Mouse (Mus musculus) left cerebral cortex, adult 18-20 months (tissue): Measurements from ENCODE around the gene Cldn19. TPM values are rescaled to one million over a fixed set of nuclear protein-coding genes. Genes with fewer than 3 reads are reported as not detected.

Source experiments
- DNase-seq, 2 experiments: peaks; one replicate each; pipeline ENCODE4 v3.0.0; 2021 to 2022; ENCODE audit warnings: low spot score in 2 of 2, mixed read lengths in 1 of 2
- long read RNA-seq, 2 experiments: library from polyadenylated mRNA; stranded (forward); transcript quantifications; one replicate each; pipeline ENCODE4 v2.0.0; 2021
- total RNA-seq, 2 experiments: library from RNA; stranded (reverse); gene quantifications; 2 replicates each; pipeline ENCODE4 v1.2.3; 2021

The Cldn19 gene
- total RNA-seq, result under 1 TPM in 1 of 2 experiments, not detected in 1; 0.44 TPM
- long read RNA-seq, experiment 1, result 0 reads
- long read RNA-seq, experiment 2, result 0 reads

DNA sequence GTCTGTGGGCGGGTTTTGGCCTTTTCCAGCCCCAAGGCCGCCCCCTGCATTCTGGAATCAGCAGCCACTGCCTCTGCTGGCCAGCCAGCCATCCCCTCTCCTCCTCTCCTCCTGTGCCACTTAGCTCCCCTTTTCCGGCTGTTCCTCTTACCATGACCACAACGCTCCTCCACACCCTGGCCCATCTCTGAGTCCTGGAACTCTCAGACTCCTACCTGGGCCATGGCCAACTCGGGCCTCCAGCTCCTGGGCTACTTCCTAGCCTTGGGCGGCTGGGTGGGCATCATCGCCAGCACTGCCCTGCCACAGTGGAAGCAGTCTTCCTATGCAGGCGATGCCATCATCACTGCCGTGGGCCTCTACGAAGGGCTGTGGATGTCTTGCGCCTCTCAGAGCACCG lies at the start of gene Cldn19:
Gene Cldn19 (plus strand): TSS at position 64 of the 400 bp plus-strand sequence.
- DNase-seq, result no peak

DNA sequence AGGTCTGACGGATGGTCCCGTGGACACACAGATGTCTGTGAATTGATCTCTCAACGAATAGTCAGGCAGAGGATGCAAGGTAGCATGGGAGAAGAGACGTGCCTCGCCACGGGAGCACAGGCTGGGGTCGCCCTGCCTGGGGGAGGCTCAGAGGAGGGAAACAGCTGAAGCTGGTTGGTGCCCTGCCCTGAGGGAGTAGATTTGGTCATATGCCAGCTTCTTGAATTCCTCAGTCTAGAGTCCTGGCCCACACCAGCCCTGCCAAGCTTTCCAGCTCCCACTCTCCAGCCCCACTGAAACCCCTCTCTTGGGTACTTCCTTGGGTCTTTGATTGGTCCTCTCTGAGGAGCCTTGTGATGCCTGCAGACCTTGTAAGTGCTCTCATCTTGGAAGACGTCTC lies 38.5 kb upstream of the Cldn19 start:
- no peak for DNase-seq

DNA sequence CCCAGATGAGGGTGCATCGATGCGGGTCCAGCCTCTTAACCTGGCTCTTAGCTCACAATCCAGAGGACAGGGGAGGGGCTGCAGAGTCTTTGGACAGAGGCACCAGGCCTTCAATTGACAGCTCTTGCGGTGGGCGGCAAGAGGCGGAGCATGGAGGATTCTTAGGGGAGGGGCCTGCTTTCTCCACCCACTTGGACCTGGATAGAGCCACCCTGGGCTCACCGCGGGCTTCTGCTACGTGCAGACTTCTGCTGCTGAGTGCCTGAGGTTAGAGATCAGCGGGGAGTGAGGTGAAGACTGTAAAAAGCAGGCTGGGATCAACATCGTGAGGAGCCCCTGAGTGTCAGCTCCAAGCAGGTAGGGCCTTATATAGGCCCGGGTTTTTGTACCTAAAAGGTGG lies 37.0 kb upstream of the Cldn19 start, which contains the start of gene Tmem269:
Gene Tmem269 (minus strand): TSS at position 49 of the 400 bp plus-strand sequence.
- no peak for DNase-seq

DNA sequence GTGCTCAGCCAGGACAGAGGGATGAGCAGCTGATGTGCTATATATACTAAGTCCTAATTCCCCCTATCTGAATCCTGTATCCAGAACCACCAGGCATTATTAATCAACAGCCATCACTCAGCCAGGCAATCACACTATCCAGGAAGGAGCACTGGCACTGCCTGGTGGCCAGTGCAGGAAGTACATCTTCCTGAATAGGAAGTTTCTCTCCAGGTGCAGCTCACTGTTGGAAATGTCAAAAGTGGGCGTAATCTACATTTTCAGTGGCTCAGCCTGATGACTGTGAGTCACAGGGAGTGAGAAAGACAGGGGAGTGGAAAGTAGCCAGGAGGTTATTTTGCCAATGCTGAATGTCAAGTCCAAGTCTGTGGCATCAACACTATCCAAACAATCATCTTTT lies 31.5 kb upstream of the Cldn19 start:
- DNase-seq, result peak; percentile 23 to 28

DNA sequence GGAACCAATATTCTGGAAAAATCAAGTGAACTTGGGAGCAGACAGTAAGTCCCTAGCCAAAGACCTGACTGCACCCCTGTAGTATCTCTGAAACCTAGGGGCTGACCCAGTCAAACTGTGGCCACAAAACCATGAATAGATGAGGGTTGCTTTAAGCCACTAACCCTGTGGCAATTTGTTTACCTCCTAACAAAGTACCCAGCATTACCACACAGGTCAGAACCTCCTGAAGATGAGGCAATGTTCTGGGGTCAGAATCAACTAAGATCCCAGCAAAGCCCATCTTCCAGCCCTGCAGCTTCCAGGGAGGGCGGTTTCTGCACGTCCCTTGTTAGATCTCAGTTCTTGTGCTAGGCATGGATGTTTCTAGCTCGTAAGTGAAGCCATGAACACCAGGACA lies 30.7 kb upstream of the Cldn19 start:
- DNase-seq, result no peak

DNA sequence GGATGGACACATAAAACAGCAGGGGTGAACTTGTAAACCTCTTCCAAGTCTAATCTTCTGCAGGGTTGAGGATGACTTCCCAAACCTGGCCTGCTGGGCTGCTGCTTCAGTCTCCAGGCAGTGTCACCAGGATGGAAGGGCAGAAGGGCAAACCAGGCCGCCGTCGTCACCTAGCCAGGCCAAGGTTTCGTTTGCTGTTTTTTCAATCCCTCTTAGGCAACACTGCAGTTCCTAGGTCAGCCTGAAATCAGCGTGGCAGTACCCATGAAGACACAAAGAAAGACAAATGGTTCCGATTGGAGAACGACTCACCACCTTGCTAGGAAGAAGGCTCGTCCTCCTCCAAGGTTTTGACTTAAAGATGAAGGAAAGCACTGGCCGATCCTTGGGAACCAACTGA lies 29.5 kb upstream of the Cldn19 start:
- DNase-seq, result no peak

DNA sequence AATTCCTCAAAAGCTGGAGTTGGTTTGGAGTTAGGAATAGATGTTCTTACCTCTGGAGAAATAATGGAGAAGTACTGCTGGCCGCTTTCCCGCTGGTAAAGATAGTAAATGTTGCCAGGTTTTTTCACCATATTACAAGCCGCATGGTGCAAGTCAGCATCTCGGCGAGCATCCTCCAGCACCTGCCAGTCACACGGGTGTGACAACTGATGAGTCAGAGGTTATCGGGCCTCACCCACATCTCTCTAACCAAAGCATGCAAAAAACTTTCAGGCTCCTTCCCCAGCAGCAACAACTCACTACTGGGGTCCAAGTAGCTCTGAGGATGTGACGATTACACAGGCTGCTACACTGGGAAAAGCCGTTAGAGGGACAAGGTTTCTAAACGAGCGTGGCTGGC lies 28.5 kb upstream of the Cldn19 start:
- no peak for DNase-seq

DNA sequence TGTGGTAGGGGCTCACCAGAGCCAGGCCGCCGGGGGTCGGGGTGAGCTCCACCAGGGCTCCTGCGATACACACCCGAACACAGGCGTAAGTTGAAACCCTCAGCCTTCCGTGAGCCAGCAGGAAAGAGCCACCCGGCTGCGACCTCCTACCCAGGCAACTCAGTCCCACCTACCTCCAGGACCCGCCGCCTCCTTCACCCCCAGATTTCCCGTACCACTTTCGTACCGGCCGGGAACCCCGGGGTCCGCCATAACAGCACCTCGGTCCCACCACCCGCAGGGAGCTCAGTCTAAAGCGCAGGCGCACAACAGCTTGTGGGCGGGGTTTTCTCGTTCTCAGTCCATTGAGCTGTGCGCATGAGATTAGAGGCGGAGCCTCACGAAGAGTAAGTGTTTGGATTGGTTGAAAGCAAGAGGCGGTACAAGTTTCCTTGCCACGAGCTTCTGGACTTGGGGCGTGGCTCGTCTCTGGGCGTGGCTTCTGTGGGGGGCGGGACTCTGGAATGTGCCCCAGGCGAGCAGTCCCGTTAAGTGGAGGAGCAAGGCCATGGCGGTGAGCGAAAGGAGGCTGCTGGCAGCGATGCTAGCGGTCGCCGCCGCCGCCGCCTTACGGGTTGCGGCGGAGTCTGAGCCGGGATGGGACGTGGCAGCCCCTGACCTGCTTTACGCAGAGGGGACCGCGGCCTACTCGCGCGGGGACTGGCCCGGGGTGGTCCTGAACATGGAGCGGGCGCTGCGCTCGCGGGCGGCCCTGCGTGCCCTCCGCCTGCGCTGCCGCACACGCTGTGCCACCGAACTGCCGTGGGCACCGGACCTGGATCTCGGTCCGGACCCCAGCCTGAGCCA lies 22.6 kb upstream of the Cldn19 start, which contains the start of the genes AU022252 and P3h1:
Gene AU022252 (minus strand): TSS at position 303 of the 846 bp plus-strand sequence.
Gene P3h1 (plus strand): TSS at position 506 of the 846 bp plus-strand sequence.
- DNase-seq, result peak; percentile 98 to 99

DNA sequence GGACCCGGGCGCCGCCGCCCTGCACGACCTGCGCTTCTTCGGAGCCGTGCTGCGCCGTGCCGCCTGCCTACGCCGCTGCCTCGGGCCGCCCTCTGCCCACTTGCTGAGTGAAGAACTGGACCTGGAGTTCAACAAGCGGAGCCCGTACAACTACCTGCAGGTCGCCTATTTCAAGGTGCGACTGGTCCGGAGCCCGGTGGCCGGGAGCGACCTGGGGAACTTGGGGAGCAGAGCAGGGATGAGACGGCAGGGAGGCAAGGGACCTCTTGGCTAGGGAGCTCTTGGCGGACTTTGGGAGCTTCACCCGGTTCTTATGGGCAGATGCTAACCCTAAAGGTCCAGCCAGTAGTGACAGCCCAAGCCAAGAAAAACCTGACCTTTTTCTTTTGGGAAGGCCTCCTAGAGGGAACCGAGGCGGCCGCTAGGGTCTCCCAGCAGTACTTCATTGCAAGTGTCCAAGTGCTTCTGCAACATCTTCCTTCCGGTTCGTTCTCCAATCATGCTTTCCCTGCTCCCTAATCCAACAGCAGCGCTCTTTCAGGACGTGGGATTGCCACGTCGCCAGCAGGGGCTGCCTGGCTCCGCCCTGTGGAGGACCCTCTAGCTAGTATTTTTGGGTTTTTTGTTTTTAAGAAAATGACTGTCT lies 21.8 kb upstream of the Cldn19 start:
- peak; percentile 39 to 45 for DNase-seq

DNA sequence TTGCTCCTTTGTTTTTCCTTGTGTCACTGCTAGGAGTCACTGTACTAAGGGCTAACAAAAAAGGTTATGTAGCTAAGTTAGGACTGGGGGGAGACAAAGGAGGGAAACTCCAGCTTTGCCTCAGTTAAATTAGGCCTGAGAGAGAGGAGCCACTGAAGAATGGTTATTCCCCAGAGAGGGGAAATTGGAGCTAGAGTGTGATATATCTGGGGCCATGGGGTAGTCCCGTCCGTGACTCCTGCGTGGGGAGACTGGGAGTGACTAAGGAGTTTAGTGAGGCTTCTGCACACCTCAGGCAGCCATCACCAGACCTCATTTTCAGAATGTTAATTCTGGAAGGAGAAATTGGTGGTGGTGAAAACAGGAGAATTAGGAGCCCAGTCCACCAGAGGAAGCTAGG lies 20.9 kb upstream of the Cldn19 start:
- DNase-seq, result no peak

DNA sequence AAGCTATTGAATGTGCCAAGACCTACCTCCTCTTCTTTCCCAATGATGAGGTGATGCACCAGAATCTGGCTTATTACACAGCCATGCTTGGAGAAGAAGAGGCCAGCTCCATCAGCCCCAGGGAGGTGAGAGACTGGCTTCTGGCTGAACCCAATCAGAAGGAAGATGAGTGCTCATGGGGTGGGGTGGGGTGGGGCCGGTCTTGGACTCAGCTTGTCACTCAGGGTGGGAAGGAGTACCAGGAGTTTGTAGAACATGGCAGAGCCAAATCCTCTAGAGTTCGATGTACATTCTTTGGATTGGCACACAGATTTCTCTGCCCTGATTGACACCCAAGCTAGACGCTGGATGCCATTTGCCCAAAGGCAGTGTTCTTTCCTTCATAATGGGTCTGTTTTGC lies 16.6 kb upstream of the Cldn19 start:
- no peak for DNase-seq

DNA sequence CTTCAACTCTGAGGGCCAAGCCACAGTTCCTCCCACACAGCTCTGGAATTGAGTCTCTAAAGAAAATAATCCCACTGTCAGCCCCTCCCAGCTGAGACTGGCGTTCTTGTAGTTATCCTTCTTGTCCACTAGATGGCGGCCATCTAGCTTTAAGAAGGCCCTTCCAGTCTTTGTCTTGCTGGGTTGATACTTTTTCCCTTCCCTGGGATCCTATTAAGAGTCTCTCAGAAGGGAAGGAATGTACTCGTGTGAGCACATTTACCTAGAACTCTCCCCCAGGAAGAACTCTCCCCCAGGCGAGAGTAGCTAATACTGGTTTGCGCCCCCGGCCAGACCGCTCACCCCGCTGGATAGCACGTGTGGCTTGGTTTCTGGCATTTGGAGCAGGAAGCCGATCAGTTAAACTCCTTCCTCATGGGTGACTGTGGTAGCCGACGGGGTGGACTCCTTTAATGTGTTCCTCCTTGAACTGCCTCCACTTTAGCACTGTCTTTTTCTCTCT lies 16.0 kb upstream of the Cldn19 start:
- DNase-seq, result peak in 1 of 2 experiments; percentile 28

DNA sequence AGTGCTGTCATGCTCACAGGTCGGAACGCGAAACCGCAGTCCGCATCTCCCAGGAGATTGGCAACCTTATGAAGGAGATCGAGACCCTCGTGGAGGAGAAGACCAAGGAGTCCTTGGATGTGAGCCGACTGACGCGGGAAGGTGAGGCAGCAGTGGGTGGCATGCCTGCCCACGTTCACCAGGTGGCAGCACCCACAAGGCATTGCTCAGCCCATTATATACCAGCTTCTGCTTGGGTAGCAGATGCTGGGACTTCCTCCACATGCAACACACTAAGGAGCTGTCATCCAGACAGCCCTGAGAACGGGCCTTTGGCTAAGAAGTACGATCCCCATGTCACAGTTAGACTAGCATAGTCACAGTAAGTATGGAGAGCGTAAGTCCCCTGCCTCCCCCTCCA lies 13.6 kb upstream of the Cldn19 start:
- peak; percentile 46 to 59 for DNase-seq

DNA sequence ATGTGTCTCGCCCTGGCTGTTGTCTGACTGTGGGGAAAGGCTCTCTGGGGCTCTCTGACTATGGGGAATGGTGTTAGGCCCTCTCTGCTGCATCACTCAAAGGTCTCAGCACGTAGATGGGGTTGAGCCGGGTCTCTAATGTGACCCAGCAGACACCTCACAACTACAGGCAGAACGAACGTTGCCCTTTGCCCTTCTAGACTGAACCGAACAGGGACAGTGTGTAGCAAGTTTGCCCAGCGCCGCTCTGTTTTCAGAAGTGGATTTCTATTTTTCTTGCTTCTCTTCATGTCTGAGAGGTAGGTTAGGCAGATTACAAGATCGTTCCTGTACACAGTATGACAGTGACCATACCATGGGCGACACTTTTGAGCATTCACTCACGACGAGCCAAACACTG lies 12.6 kb upstream of the Cldn19 start:
- DNase-seq, result no peak

DNA sequence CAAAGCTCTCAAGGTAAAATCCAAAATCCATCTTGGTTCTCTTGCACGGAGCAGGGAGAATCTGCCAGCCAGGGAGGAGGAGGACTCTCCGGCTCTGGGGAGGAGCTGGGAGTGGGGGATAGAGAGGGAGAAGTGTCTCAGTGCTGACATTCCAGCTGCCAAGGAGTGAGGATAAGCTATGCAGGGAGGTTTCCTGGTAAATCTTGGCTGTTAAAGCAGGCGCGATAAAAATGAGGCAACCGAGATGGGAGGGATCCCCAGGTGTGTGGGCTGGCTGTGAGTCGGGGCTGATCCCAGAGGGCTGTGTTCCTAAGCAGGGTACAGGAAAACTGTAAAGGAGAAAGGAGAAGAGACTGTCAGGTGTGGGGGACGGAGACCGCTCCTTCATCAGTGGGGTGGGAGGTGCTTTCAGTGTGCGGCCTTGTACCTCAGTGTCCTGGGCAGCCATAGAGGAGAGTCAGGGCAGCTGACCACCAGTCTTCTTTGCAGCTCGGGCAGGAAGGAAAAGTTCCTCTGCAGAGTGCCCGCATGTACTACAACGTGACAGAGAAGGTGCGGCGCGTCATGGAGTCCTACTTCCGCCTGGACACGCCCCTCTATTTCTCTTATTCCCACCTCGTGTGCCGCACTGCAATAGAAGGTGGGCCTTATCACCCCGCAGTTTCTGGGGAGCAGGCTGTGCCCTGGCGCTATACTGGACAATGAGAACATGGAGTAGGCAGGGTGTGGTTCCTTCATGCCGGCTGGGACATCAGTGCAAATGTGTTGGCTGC lies 10.6 kb upstream of the Cldn19 start:
- DNase-seq, result peak; percentile 65 to 74

DNA sequence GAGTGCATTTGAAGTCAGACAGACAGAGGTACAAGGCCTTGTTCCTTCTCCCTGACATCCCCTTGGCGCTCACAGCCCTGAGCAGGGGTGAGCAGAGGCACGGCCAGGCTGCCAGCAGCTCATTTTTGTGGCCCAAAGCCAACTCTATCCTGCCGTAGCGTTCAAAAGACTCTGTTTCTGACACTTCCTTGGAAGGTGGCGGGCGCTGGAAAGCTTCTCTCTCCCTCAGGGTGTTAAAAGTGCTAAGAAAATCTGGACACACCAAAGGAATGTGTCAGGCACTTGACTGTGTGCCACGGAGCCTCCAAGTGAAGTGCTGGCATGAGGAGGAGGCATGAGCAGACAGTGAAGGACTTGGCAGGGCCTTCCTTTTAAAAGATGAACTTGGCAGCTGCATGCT lies 9.7 kb upstream of the Cldn19 start:
- DNase-seq, result peak; percentile 73 to 83

DNA sequence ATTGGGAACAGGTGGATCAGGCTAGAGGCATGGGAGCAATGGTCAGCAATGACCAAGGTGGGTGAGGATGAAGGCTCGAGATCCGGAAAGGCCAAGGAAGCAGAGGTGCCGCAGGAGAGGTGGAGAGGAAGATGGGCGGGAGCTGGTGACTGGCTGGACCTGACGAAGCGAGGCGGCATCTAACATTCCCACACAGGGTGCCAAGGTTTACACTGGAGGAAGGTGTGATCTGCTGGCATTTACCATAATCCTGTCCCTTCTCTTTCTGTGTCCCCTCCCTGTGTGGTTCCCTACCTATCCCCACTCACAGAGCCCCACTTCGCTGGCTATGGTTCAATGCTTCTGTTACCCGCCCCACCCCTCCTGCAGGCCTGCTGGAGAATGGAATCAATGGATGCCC lies 9.3 kb upstream of the Cldn19 start:
- DNase-seq, result peak; percentile 25 to 49

DNA sequence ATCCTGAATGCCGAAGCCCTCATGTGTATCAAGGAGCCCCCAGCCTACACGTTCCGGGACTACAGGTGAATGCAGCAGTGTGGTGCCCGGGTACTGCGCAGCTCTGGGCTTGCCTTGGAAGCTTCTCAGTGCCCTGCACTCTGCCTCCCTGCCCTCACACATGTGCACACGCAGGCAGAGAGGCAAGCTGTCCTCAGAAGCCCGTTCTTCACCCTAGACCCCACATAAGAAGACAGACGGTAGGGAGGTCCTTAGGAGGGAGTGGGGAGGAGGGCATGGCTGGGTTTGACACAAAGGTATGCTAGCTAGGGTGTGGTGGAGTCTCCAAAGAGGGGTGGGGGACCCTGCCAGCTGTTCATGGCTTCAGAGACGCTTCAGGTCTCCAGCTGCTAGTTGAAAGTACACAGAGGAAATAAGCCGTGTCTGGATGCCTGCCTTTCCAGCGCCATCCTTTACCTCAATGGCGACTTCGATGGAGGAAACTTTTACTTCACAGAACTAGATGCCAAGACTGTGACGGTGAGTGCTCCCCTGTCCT lies 8.5 kb upstream of the Cldn19 start:
- no peak for DNase-seq

DNA sequence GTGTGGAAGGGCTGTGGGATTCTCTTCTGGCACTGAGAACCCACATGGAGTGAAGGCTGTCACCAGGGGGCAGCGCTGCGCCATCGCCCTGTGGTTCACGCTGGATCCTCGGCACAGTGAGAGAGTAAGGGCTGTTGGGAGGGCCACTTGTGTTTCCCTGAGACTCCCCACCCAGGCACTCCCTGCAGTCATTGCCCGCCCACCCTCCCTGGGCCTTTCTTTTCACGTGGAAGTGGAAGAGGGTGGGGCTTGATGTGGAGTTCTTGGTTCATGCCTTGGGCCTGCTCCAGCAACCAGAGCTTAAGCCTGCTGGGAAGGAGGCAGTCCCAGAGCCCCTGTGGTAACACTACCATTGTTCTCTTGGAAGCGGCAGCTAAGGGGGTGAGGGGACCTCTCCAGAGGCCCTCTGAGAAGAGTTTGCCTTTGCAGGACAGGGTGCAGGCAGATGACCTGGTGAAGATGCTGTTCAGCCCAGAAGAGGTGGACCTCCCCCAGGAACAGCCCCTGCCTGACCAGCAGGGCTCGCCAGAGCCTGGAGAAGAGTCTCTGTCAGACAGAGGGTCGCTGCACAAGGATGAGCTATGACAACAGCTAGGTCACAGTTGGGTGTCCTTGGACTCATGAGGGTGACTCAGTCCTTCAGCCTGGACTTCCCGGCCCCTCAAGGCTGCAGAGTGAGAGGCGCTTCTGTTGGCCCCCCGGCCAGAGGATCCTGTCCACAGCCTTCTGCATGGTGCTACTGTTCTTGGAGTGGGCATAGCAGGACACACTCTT lies 7.6 kb upstream of the Cldn19 start:
- peak; percentile 74 to 76 for DNase-seq

DNA sequence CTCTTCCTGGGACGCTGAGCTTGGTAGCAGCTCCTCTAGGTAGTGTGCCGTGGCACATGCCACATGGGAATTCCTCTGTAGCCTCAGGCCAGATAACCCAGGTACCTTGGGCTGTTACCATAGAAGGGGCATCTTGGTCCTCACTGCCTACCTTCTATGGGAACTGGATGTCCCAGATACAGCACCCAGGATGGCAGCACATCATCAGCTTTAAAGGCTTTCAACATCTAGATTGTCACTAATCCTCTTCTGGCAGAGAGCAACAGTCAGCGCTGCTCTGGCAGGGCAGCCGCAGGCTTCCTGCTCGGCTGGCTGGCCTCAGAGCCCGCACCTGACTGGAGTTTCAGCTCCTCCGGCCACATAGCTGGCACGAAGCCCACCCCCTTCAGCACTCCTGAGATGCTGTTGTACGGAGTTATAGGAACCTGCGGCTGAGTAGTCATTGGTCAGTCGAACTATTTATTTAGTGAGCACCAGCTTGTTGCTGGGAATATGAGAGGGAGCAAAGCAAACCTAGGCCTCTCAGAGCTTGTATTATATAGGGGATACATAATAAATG lies 6.7 kb upstream of the Cldn19 start:
- DNase-seq, result no peak
